Mouse (Mus musculus): ENCODE data around the gene Ntf5. TPM values are rescaled to one million over a fixed set of nuclear protein-coding genes. Genes with fewer than 3 reads are reported as not detected.
"Not testable (repeated sequence)": the region's sequence is repeated elsewhere in the genome, so short reads cannot be mapped to it uniquely, and the experiment has no call there.

The Ntf5 gene
- polyA plus RNA-seq, 1 experiment from 2014 or later, result 3.8 TPM

DNA sequence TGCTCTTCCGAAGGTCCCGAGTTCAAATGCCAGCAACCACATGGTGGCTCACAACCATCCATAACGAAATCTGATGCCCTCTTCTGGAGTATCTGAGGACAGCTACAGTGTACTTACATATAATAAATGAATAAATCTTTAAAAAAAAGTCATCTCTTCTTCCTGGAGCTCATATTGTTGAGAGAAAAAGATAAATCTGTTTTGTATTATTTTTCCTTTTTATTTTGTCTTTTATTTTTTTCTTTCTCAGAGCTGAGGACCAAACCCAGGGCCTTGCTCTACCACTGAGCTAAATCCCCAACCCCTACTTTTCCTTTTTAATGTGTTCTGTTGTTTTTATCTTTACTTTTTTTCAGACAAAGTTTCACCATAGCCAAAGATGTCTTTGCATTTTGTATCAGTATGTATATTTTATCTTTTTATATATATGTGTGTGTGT is 17.1 kb upstream of the Ntf5 start:
- H3K27ac ChIP-seq (replicated peaks; ENCODE audit: low read depth, low read length); H3K9me3 ChIP-seq (ENCODE audit: control insufficient read depth, low read length); H3K27me3 ChIP-seq (ENCODE audit: control insufficient read depth, insufficient read depth, low read length); H3K9ac ChIP-seq (ENCODE audit: low read length); DNase-seq (ENCODE audit: low spot score); H3K36me3 ChIP-seq (ENCODE audit: control insufficient read depth, insufficient read depth, low read length); ATAC-seq (ENCODE audit: insufficient number of reproducible peaks, low FRiP score, low TSS enrichment, low read depth): not testable (repeated sequence)
- peak overlapping the region; percentile 46; the same call in 1 of the 2 replicates for H3K4me2 ChIP-seq (ENCODE audit: low read depth, severe bottlenecking)
- WGBS, result 7% methylated on average over 3 of the region's 3 CpGs
- peak overlapping the region; percentile 88 for H3K4me3 ChIP-seq (ENCODE audit: low read depth, low read length)
- H3K4me1 ChIP-seq (ENCODE audit: control insufficient read depth, insufficient read depth, low read length), result peaks cover 15% of the 10 kb centered on the region

DNA sequence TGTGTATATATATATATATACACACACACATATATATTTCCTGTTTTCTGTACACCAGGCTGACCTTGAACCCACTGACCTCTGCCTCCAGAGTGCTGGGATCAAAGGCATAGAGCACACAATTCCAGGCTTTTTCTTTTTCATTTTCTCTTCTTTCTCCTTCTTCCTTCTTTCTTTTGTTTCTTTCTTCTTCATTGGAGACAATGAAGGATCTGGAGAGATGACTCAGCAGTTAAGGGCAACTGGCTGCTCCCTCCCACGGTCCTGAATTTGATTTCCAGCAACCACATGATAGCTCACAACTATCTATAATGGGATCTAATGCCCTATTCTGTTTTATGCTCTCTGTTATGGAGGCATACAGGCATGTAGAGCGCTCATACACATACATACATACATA is 16.7 kb upstream of the Ntf5 start:
- H3K36me3 ChIP-seq (ENCODE audit: control insufficient read depth, insufficient read depth, low read length), result peaks cover 5% of the 10 kb centered on the region; the same call in 1 of the 2 replicates

DNA sequence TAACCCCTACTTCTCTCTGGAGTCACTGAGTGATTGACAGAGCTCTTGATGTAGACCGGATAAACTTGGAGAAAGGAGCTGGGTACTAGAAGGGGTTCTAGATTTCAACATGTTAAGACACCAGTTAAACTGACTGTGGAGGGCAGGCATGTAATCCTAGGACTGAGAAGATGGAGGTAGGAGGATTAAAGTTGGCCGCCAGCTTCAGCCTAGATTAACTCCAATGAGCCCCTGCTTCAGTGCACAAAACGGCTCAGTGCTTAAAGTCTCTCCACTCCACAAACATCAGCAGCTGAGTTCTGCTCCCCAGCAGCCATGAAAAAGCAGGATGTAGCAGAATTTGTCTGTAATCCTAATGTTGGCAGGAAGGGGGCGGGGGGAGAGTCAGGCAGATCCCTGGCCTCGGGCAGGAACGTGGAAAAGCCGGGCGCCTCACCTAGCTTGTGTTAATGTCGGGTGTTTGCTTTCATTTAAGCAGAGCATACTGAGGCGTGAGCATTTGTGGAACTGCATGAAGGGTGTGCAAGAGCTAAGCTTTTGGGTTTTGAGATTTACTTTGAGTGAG is 11.9 kb upstream of the Ntf5 start:
- no peak for DNase-seq (ENCODE audit: low spot score)
- Histone ChIP-seq H3K9me3 (ENCODE audit: control insufficient read depth, low read length) (no peaks in the 10 kb centered on the region), H3K36me3 (ENCODE audit: control insufficient read depth, insufficient read depth, low read length) (no peaks in the 10 kb centered on the region), H3K4me3 (ENCODE audit: low read depth, low read length) (no peak overlapping the region), H3K9ac (ENCODE audit: low read length) (no peak overlapping the region), H3K27me3 (ENCODE audit: control insufficient read depth, insufficient read depth, low read length) (peaks cover 15% of the 10 kb centered on the region), H3K27ac (replicated peaks; ENCODE audit: low read depth, low read length) (no peak overlapping the region), H3K4me2 (ENCODE audit: low read depth, severe bottlenecking) (no peak overlapping the region), H3K4me1 (ENCODE audit: control insufficient read depth, insufficient read depth, low read length) (0 out of 2 replicates have a peak, but pooled peaks cover 3% of the 10 kb centered on the region)
- ATAC-seq (ENCODE audit: insufficient number of reproducible peaks, low FRiP score, low TSS enrichment, low read depth), result no peak
- WGBS, result 82% methylated on average over 10 of the region's 10 CpGs

More for the DNA sequence above, 16.7 kb upstream of the Ntf5 start:
- DNase-seq (ENCODE audit: low spot score) (no peak), ATAC-seq (ENCODE audit: insufficient number of reproducible peaks, low FRiP score, low TSS enrichment, low read depth) (no peak)
- Histone ChIP-seq H3K4me2 (ENCODE audit: low read depth, severe bottlenecking) (no peak overlapping the region), H3K9me3 (ENCODE audit: control insufficient read depth, low read length) (no peaks in the 10 kb centered on the region), H3K4me3 (ENCODE audit: low read depth, low read length) (no peak overlapping the region), H3K27ac (replicated peaks; ENCODE audit: low read depth, low read length) (no peak overlapping the region), H3K27me3 (ENCODE audit: control insufficient read depth, insufficient read depth, low read length) (no peaks in the 10 kb centered on the region), H3K4me1 (ENCODE audit: control insufficient read depth, insufficient read depth, low read length) (peaks cover 15% of the 10 kb centered on the region), H3K9ac (ENCODE audit: low read length) (no peak overlapping the region)
- 83% methylated on average over 2 of the region's 2 CpGs for WGBS

DNA sequence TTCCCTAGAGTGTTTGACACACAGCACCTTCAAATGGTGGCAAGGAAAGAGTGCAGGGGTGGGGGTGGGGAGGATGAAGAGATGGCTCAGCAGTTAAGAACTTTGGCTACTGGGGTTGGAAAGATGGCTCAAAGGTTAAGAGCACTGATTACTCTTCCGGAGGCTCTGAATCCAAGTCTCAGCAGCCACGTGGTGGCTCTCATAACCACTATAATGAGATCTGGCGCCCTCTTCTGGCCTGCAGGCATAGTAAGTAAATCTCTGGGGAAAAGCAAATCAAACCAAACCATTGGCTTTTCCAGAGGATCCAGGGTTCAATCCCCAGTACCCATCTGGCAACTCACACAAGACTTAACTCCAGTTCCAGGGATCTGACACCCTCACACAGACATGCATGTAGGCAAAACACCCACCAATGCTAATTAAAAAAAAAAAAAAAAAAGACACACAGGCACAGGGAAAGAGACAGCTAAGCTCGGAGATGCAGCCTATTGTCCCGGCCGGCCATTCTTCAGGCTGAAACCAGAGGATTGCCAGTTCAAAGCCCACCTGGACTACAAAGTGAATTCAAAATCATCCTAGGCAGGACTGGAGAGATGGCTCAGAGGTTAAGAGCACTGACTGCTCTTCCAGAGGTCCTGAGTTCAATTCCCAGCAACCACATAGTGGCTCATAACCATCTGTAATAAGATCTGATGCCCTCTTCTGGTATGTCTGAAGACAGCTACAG is 9.8 kb upstream of the Ntf5 start:
- Histone ChIP-seq H3K4me2 (ENCODE audit: low read depth, severe bottlenecking) (no peak overlapping the region), H3K27me3 (ENCODE audit: control insufficient read depth, insufficient read depth, low read length) (peaks cover 36% of the 10 kb centered on the region), H3K9ac (ENCODE audit: low read length) (no peak overlapping the region), H3K27ac (replicated peaks; ENCODE audit: low read depth, low read length) (no peak overlapping the region), H3K9me3 (ENCODE audit: control insufficient read depth, low read length) (no peaks in the 10 kb centered on the region), H3K4me3 (ENCODE audit: low read depth, low read length) (no peak overlapping the region), H3K36me3 (ENCODE audit: control insufficient read depth, insufficient read depth, low read length) (no peaks in the 10 kb centered on the region), H3K4me1 (ENCODE audit: control insufficient read depth, insufficient read depth, low read length) (0 out of 2 replicates have a peak, but pooled peaks cover 3% of the 10 kb centered on the region)
- 45% methylated on average over 6 of the region's 6 CpGs for whole genome bisulfite sequencing
- ATAC-seq (ENCODE audit: insufficient number of reproducible peaks, low FRiP score, low TSS enrichment, low read depth) (no peak), DNase-seq (ENCODE audit: low spot score) (peak; percentile 84)

DNA sequence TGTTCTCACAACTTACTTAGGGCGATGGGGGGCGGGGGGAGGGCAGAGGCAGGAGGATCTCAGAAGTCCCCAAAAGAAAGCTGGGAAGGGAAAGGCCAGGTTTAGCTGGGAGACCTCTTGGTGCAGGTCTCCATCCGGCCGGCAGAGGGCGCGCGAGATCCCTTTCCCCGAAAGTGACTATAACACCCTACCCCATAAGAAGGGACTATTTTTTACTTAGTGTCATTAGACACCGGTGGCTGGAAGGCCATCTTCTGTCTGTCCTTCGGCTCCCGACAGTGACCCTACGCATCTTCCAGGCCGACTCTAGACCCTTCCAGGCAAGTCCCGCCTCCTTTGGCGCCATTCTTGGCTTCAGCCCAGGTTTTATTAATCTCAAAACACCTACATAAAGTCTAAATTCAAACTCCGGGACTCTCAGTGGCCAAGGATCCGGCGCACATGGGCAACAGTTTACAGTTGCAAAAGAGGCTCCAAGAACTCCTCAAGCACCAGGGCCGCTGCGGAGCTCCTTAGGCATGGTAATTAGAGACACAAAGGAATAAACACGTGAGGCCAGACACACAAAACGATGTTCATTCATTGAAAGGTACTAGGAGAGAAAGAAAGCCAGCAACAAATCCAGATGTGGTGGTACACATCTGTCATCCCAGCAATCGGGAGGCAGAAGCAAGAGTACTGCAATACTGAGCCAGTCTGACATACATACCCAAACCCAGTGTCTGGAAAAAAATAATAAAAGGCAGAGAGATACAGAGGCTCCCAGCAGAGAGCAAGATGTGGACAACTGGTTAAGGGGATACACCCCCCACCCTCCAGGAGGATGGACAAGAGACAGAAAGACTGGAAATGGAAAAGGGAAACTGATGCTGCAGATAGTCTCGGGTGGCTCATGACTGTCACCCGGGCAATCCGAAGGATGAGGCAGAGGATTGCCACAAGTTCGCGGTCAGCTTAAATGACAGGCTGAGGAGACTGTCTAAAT is 8.1 kb upstream of the Ntf5 start, which contains the start of gene Kcna7:
Gene Kcna7, plus strand, starts transcription at position 563 of the 985 bp plus-strand sequence.
- Histone ChIP-seq H3K27me3 (ENCODE audit: control insufficient read depth, insufficient read depth, low read length) (peaks cover 47% of the 10 kb centered on the region), H3K9me3 (ENCODE audit: control insufficient read depth, low read length) (no peaks in the 10 kb centered on the region), H3K9ac (ENCODE audit: low read length) (peak within 1 kb of the TSS; percentile 30; the same call in 1 of the 2 replicates), H3K4me2 (ENCODE audit: low read depth, severe bottlenecking) (peak within 1 kb of the TSS; percentile 52), H3K27ac (replicated peaks; ENCODE audit: low read depth, low read length) (no peak within 1 kb of the TSS), H3K4me3 (ENCODE audit: low read depth, low read length) (peak within 1 kb of the TSS; percentile 29), H3K4me1 (ENCODE audit: control insufficient read depth, insufficient read depth, low read length) (0 out of 2 replicates have a peak, but pooled peaks cover 3% of the 10 kb centered on the region), H3K36me3 (ENCODE audit: control insufficient read depth, insufficient read depth, low read length) (no peaks in the 10 kb centered on the region)
- ATAC-seq (ENCODE audit: insufficient number of reproducible peaks, low FRiP score, low TSS enrichment, low read depth) (no peak), DNase-seq (ENCODE audit: low spot score) (peak; percentile 74)
- WGBS, result 12% methylated on average over 28 of the region's 28 CpGs

DNA sequence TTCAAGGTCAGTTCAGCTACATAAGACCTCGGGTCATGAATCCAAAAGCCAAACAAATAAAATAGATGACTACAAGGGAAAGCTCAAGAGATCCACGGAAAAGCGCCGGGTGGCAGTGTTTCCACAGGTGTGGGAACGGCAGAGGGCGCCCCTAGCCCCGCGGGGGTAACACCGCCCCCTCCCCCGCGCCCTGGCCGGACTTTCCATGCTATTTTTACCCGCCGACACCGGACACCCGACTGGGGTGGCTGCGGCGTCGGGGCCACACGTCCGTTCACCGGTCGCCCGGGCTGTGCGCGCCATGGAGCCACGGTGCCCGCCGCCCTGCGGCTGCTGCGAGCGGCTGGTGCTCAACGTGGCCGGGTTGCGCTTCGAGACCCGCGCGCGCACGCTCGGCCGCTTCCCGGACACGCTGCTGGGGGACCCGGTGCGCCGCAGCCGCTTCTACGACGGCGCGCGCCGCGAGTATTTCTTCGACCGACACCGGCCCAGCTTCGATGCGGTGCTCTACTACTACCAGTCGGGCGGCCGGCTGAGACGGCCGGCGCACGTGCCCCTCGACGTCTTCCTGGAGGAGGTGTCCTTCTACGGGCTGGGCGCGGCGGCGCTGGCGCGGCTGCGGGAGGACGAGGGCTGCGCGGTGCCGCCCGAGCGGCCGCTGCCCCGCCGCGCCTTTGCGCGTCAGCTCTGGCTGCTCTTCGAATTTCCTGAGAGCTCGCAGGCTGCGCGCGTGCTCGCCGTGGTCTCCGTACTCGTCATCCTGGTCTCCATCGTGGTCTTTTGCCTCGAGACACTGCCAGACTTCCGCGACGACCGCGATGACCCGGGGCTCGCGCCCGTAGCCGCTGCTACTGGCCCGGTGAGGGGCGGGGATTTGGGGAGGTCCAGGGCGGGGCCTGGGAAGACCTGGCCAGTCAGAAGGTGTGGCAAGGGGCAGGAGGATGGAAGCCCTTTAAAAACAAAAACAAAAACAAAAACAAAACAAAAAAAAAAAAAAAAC is 7.0 kb upstream of the Ntf5 start:
- no peak; the same call in 1 of the 2 replicates for ATAC-seq (ENCODE audit: insufficient number of reproducible peaks, low FRiP score, low TSS enrichment, low read depth)
- peak; percentile 56 for DNase-seq (ENCODE audit: low spot score)

DNA sequence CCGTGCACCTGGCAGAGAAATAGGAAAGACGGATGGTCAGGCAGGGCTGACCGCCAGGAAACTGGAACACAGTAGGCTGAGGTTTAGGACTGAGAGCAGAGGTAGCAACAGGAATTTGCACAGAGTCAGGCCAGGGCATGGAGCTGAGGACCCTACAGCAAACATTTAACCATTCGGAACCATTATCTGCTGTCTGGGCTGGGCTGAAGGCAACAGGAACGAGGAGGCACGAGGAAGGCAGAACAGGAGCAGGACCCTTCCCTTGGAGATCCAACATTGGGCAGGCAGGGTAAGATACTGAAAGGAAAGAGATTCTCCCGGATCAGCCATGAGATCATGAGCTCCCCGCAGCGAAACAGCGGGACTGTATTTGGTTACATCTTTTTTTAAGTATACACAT is 5.7 kb upstream of the Ntf5 start:
- 83% methylated on average over 10 of the region's 10 CpGs for WGBS
- ATAC-seq (ENCODE audit: insufficient number of reproducible peaks, low FRiP score, low TSS enrichment, low read depth), result no peak
- Histone ChIP-seq H3K4me1 (ENCODE audit: control insufficient read depth, insufficient read depth, low read length) (0 out of 2 replicates have a peak, but pooled peaks cover 3% of the 10 kb centered on the region), H3K9ac (ENCODE audit: low read length) (no peak overlapping the region), H3K27ac (replicated peaks; ENCODE audit: low read depth, low read length) (no peak overlapping the region), H3K9me3 (ENCODE audit: control insufficient read depth, low read length) (no peaks in the 10 kb centered on the region), H3K36me3 (ENCODE audit: control insufficient read depth, insufficient read depth, low read length) (no peaks in the 10 kb centered on the region), H3K4me3 (ENCODE audit: low read depth, low read length) (no peak overlapping the region), H3K27me3 (ENCODE audit: control insufficient read depth, insufficient read depth, low read length) (peaks cover 64% of the 10 kb centered on the region), H3K4me2 (ENCODE audit: low read depth, severe bottlenecking) (no peak overlapping the region)
- DNase-seq (ENCODE audit: low spot score), result no peak

More for the DNA sequence above, 7.0 kb upstream of the Ntf5 start:
- Histone ChIP-seq H3K27ac (replicated peaks; ENCODE audit: low read depth, low read length) (no peak overlapping the region), H3K36me3 (ENCODE audit: control insufficient read depth, insufficient read depth, low read length) (no peaks in the 10 kb centered on the region), H3K9ac (ENCODE audit: low read length) (peak overlapping the region; percentile 30; the same call in 1 of the 2 replicates), H3K4me3 (ENCODE audit: low read depth, low read length) (peak overlapping the region; percentile 29), H3K27me3 (ENCODE audit: control insufficient read depth, insufficient read depth, low read length) (peaks cover 54% of the 10 kb centered on the region), H3K4me2 (ENCODE audit: low read depth, severe bottlenecking) (peak overlapping the region; percentile 52), H3K9me3 (ENCODE audit: control insufficient read depth, low read length) (no peaks in the 10 kb centered on the region), H3K4me1 (ENCODE audit: control insufficient read depth, insufficient read depth, low read length) (0 out of 2 replicates have a peak, but pooled peaks cover 3% of the 10 kb centered on the region)
- WGBS, result 1% methylated on average over 112 of the region's 114 CpGs
